Mouse (Mus musculus): ENCODE results near the gene Usb1. TPM values are rescaled to one million over a fixed set of nuclear protein-coding genes. Genes with fewer than 3 reads are reported as not detected.

Gene Usb1
- polyA plus RNA-seq, 1 experiment, result 24.1 TPM

DNA sequence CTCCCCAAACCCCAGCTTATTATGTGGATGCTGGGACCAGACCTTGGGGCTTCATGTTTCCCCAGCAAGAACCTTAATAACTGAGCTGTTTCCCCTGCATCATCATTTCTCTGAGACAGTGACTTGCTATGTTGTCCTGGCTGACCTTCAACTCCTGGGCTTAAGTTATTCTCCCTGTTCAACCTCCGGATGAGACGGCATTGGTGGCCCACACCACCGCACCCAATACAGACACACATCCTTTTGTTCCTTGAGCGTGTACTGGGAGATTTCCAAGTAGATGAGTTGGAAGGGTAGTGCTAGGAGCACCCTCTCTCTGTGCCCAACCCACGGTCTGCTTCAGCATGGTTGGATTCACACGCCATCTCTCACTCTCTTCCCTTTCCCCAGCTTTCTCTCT lies 18.2 kb upstream of the Usb1 start:
- TF ChIP-seq POLR2A (IDR thresholded peaks at IDR 0.05; ENCODE audit: low read depth, low read length) (no peak), CTCF (IDR thresholded peaks at IDR 0.05; ENCODE audit: borderline replicate concordance, insufficient read depth, low read length) (no peak)
- no peak overlapping the region for H3K4me3 ChIP-seq (ENCODE audit: insufficient read depth, low read length)
- no peaks in the 10 kb centered on the region for H3K4me1 ChIP-seq (ENCODE audit: control insufficient read depth, insufficient read depth, low read length)
- H3K27ac ChIP-seq (ENCODE audit: insufficient read depth, low read length), result no peak overlapping the region

DNA sequence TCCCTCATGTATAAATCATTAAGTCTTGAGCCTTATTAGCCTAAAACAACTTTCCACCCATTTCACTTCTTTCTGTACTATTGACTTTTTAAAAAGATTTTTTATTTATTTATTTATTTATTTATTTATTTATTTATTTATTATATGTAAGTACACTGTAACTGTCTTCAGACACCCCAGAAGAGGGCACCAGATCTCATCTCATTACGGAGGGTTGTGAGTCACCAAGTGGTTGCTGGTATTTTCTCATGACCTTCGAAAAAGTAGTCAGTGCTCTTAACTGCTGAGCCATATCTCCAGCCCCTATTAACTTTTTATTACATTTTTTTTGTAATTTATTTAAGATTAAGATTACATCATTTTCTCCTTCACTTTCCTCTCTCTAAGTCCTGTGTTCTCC lies 17.4 kb upstream of the Usb1 start:
- TF ChIP-seq POLR2A (IDR thresholded peaks at IDR 0.05; ENCODE audit: low read depth, low read length) (no peak), CTCF (IDR thresholded peaks at IDR 0.05; ENCODE audit: borderline replicate concordance, insufficient read depth, low read length) (no peak)
- H3K4me3 ChIP-seq (ENCODE audit: insufficient read depth, low read length), result no peak overlapping the region

GRCm38 (mm10) chr8:95315350-95315749 lies 16.7 kb upstream of the Usb1 start:
- H3K4me1 ChIP-seq (ENCODE audit: control insufficient read depth, insufficient read depth, low read length), result no peaks in the 10 kb centered on the region
- H3K4me3 ChIP-seq (ENCODE audit: insufficient read depth, low read length), result no peak overlapping the region
- TF ChIP-seq POLR2A (IDR thresholded peaks at IDR 0.05; ENCODE audit: low read depth, low read length) (no peak), CTCF (IDR thresholded peaks at IDR 0.05; ENCODE audit: borderline replicate concordance, insufficient read depth, low read length) (no peak)
- no peak overlapping the region for H3K27ac ChIP-seq (ENCODE audit: insufficient read depth, low read length)

More for the DNA sequence above, 17.4 kb upstream of the Usb1 start:
- Histone ChIP-seq H3K27ac (ENCODE audit: insufficient read depth, low read length) (no peak overlapping the region), H3K4me1 (ENCODE audit: control insufficient read depth, insufficient read depth, low read length) (no peaks in the 10 kb centered on the region)

DNA sequence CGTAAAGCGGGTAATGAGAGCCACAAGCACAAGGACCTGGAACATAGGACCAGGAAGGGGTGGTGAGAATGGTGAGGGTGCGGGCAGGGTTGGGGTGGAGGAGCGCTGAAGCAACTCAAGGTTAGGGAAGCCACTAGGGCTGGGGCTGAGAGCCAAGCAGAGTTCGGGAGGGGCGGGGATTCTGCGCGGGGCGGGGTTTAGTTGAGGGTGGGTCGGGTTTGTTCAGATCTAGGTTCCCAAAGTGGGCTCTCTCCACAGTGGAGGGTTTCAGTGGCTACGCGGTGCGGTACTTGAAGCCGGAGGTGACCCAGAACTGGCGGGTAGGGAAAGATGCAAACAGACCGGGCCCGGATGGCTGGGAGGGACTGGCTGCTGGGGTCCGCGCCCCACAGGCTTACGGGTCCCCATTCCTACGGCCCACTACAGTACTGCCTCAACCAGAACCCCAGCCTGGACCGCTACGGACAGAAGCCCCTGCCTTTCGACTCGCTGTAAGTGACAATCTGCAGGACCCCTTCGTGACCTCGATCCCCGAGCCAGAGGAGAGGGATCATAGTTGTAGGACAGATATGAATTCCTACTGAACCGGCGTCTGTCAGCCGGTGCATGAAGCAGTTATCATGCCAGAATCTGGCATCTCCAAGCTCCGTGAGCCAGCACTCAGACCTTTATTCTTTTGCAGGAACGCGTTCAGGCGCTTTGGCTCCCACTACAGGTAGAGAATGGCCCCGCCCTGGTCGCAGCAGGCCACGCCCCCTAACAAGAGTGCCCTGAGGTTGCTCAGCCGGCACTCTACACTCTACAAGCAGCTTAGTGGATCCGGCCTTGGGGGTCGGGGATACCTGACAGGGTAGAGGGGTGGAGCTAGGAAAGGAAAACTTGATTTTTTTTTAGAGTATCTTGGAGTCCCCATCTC lies 11.6 kb upstream of the Usb1 start:
- Histone ChIP-seq H3K4me3 (ENCODE audit: insufficient read depth, low read length) (0 out of 2 replicates have a peak overlapping the region, but pooled peaks have one; percentile 6), H3K27ac (ENCODE audit: insufficient read depth, low read length) (no peak overlapping the region), H3K4me1 (ENCODE audit: control insufficient read depth, insufficient read depth, low read length) (0 out of 2 replicates have a peak, but pooled peaks cover 3% of the 10 kb centered on the region)
- TF ChIP-seq POLR2A (IDR thresholded peaks at IDR 0.05; ENCODE audit: low read depth, low read length), result no peak
- TF ChIP-seq CTCF (IDR thresholded peaks at IDR 0.05; ENCODE audit: borderline replicate concordance, insufficient read depth, low read length), result no peak

GRCm38 (mm10) chr8:95323201-95323600 lies 8.9 kb upstream of the Usb1 start:
- H3K27ac ChIP-seq (ENCODE audit: insufficient read depth, low read length), result no peak overlapping the region
- H3K4me3 ChIP-seq (ENCODE audit: insufficient read depth, low read length), result no peak overlapping the region
- no peak for TF ChIP-seq CTCF (IDR thresholded peaks at IDR 0.05; ENCODE audit: borderline replicate concordance, insufficient read depth, low read length)
- no peak for TF ChIP-seq POLR2A (IDR thresholded peaks at IDR 0.05; ENCODE audit: low read depth, low read length)
- 0 out of 2 replicates have a peak, but pooled peaks cover 3% of the 10 kb centered on the region for H3K4me1 ChIP-seq (ENCODE audit: control insufficient read depth, insufficient read depth, low read length)

GRCm38 (mm10) chr8:95324646-95325045 lies 7.4 kb upstream of the Usb1 start:
- TF ChIP-seq CTCF (IDR thresholded peaks at IDR 0.05; ENCODE audit: borderline replicate concordance, insufficient read depth, low read length), result no peak
- no peak for TF ChIP-seq POLR2A (IDR thresholded peaks at IDR 0.05; ENCODE audit: low read depth, low read length)
- H3K4me1 ChIP-seq (ENCODE audit: control insufficient read depth, insufficient read depth, low read length), result 0 out of 2 replicates have a peak, but pooled peaks cover 3% of the 10 kb centered on the region
- H3K4me3 ChIP-seq (ENCODE audit: insufficient read depth, low read length), result no peak overlapping the region
- no peak overlapping the region for H3K27ac ChIP-seq (ENCODE audit: insufficient read depth, low read length)

DNA sequence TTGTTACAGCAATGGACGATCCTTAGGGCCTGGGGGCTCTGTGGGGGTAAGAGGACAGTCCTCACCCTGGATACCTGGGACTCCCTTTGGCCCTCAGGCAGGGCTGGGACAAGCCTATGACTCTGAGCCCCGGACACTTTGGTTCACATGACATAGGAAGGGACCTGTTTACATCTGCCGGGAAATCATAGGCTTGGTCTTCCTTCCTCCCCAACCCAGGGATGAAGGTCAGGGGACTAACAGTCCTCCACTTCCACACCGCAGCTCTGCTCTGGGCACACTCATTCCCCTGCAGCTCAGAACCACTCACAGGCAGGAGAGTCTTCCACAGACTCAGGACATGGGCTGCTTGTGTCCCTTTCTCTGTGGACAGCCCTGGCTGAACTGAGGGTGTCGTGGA lies 5.3 kb upstream of the Usb1 start:
- TF ChIP-seq POLR2A (IDR thresholded peaks at IDR 0.05; ENCODE audit: low read depth, low read length) (no peak), CTCF (IDR thresholded peaks at IDR 0.05; ENCODE audit: borderline replicate concordance, insufficient read depth, low read length) (no peak)
- H3K27ac ChIP-seq (ENCODE audit: insufficient read depth, low read length), result no peak overlapping the region
- peaks cover 3% of the 10 kb centered on the region; the same call in 1 of the 2 replicates for H3K4me1 ChIP-seq (ENCODE audit: control insufficient read depth, insufficient read depth, low read length)
- no peak overlapping the region for H3K4me3 ChIP-seq (ENCODE audit: insufficient read depth, low read length)

DNA sequence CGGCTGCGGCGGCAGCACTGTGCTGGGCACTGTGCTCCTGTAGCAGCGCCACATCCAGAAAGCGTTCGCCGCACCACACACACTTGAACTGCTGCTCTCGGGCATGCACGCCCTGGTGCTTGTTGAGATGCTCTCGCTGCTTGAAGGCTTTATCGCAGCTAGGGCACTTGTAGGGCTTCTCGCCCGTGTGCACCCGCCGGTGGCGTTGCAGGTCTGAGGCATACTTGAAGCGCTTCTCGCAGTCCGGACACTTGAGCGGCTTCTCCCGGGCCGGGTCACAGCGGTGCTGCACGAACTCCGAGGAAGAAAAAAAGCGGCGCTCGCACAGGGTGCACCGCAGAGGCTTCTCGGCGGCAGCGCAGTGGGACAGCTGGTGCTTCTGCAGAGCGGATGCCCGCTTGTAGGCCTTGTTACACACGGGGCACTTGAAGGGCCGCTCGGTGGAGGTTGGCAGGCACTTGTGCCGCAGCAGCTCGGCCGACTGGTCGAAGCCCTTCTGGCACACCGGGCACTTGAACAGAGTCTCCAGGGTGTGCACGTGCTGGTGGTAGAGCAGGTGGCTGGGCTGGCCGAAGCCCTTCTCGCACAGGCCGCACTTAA lies 4.1 kb upstream of the Usb1 start:
- Histone ChIP-seq H3K27ac (ENCODE audit: insufficient read depth, low read length) (no peak overlapping the region), H3K4me1 (ENCODE audit: control insufficient read depth, insufficient read depth, low read length) (peaks cover 3% of the 10 kb centered on the region; the same call in 1 of the 2 replicates), H3K4me3 (ENCODE audit: insufficient read depth, low read length) (no peak overlapping the region)
- TF ChIP-seq POLR2A (IDR thresholded peaks at IDR 0.05; ENCODE audit: low read depth, low read length) (no peak), CTCF (IDR thresholded peaks at IDR 0.05; ENCODE audit: borderline replicate concordance, insufficient read depth, low read length) (no peak)

GRCm38 (mm10) chr8:95330367-95330766 lies 1.7 kb upstream of the Usb1 start:
- Histone ChIP-seq H3K4me1 (ENCODE audit: control insufficient read depth, insufficient read depth, low read length) (no peaks in the 10 kb centered on the region; the same call in 1 of the 2 replicates), H3K27ac (ENCODE audit: insufficient read depth, low read length) (no peak overlapping the region), H3K4me3 (ENCODE audit: insufficient read depth, low read length) (peak overlapping the region; percentile 94)
- TF ChIP-seq CTCF (IDR thresholded peaks at IDR 0.05; ENCODE audit: borderline replicate concordance, insufficient read depth, low read length) (no peak), POLR2A (IDR thresholded peaks at IDR 0.05; ENCODE audit: low read depth, low read length) (no peak)

All from embryonic fibroblast, embryonic 13.5 days (primary cell).